Mouse (Mus musculus) thymus, postnatal 25 days (tissue): ENCODE data around the gene Stx8.
A peak's percentile ranks its signal among the peaks of the same experiment; 100 is the strongest.

ENCODE experiments used
- DNase-seq: peaks from one replicate; pipeline ENCODE4 v3.0.0; 2022

The Stx8 gene

DNA sequence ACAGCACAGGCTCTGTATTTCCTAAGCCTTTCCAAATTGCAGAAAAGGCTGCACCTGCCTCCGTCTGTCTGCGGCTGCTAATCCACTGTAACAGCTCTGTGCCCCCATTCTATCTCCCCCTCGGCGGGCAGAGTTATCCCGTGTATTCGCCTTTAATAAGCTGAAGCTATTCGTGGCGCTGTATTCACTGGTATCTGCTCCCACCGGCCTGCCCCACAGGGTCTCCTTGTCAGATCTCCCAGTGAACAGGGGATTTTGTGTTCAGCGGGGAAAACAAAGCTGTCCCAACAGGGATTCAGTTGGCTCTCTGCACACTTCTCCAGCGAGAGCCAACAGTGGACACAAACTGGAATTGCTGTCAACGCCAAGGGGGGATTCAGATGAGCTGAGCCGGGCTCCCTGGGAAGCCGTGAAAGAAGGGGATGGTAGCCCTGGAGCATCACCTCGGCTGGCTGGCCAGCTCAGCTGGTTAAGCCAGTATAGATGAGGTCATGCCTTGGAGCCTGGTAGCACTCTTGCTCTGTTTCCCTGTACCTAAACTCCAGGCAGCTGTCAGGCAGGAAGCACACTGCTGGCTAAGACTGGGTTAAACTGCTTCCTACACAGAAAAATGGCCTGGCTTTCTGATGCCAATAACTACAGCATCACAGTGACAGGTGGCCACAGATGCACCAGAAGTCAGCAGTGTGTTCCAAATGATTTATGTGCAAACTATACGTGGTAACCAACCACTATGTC is 278.4 kb downstream of the Stx8 start:
- DNase-seq, result no peak

DNA sequence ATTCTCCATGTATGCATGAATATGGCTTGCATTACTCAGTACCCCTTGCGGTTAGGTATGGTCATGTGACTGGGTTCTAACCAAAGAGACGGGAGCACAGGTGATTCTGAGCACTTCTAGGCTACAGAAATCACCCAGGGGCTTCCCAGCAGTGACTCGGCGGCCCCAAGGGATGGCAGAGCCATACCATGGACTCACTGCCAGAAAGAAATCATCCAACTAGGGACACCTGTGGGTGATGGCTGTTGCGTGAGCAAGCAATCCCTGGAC is 278.9 kb downstream of the Stx8 start:
- no peak for DNase-seq

DNA sequence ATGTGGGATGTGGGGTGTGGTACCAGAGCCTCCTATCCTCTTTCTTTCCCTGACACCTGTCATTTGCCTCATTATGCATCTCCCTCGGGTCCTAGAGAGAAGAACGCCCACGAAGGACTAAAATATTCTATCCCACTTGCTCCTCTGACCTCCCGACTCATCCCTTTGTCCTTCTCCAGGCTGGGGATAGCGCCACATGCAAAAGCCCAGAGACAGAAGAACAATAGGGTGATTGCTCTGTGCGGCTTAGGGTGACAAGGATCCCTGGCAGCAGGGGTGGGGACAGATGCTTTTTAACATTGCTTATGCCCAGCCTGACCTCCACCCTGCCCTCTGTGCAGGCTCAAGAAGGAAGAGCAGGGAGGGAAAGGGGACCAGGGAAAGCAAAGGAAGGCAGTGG is 281.9 kb downstream of the Stx8 start:
- DNase-seq, result no peak

DNA sequence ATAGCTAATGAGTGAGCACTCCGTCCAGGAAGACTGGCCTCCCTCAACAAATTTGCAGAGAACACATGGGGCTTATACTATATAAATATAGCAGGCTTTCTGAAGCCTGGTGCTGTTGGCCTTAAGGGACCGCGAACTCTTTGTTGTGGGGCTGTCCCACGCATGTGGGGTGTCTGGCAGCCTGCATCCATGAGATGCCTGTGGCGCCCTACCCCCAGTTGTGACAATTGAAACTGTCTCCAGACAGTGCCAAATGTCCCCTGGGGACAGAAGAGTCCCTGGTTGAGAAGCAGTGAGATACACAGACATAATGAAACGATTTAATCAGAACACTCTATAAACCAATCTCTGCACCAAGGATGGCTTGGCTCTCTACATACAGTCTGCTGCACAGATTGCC is 284.1 kb downstream of the Stx8 start:
- no peak for DNase-seq

DNA sequence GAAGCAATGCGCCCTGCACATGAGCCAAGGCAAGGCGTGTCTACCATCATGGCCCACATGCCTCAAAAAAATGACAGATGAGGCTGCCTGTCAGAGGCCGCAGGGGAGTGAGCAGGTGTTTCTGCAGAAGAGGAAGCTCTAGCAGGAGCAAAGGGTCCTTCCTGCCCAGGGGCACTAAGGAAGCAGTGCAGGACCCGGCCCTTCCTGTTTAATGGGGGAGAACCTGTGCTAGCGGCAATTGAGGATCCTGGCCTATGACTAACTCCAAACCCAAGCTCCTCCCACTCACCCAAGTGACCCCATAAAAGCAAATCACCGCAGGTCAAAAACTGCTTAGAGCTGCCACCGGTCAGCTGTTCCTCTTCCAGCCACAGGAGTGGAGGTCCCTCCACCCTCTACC is 287.5 kb downstream of the Stx8 start:
- DNase-seq, result peak; percentile 52
